Mouse (Mus musculus) neural tube, embryonic 14.5 days (tissue): Measurements from ENCODE around the gene Arhgap42. TPM values are rescaled to one million over a fixed set of nuclear protein-coding genes. Genes with fewer than 3 reads are reported as not detected.

Experiments
- ATAC-seq: fragments of 200-750 bp; cut with Nextera tagmentation; 2 replicates; pipeline ENCODE4 v1.8.0; 2017; ENCODE audit warnings: low read depth, mild to moderate bottlenecking, moderate TSS enrichment, moderate library complexity
- H3K27ac ChIP-seq: fragments of 300-500 bp; sonication (generic); 2 replicates; pipeline ENCODE4 v1.5.1; 2014; ENCODE audit warnings: low read depth, mild to moderate bottlenecking, control low read depth, low read length, moderate library complexity, mixed read lengths
- H3K27me3 ChIP-seq: fragments of 300-500 bp; sonication (generic); 2 replicates; pipeline ENCODE4 v1.6.1; 2014; ENCODE audit warnings: low read length; ENCODE audit not compliant: control insufficient read depth, insufficient read depth
- H3K36me3 ChIP-seq: fragments of 300-500 bp; sonication (generic); 2 replicates; pipeline ENCODE4 v1.6.1; 2014; ENCODE audit warnings: low read length, mixed read lengths; ENCODE audit not compliant: control insufficient read depth, insufficient read depth
- H3K4me1 ChIP-seq: fragments of 300-500 bp; sonication (generic); 2 replicates; pipeline ENCODE4 v1.6.1; 2014; ENCODE audit warnings: low read length; ENCODE audit not compliant: control insufficient read depth, insufficient read depth
- H3K4me2 ChIP-seq: fragments of 300-500 bp; sonication (generic); 2 replicates; pipeline ENCODE4 v1.6.1; 2014; ENCODE audit warnings: mild to moderate bottlenecking, low read depth, low read length, control low read depth
- H3K4me3 ChIP-seq: fragments of 300-500 bp; sonication (generic); 2 replicates; pipeline ENCODE4 v1.5.1; 2014; ENCODE audit warnings: low read depth, low read length, control low read depth, mixed read lengths
- H3K9ac ChIP-seq: fragments of 300-500 bp; sonication (generic); replicated peaks from 2 replicates; pipeline ENCODE4 v1.6.1; 2014; ENCODE audit warnings: low read depth, mild to moderate bottlenecking, control low read depth, low read length, mixed read lengths
- H3K9me3 ChIP-seq: fragments of 300-500 bp; sonication (generic); 2 replicates; pipeline ENCODE4 v1.6.1; 2016; ENCODE audit warnings: low read length; ENCODE audit not compliant: control insufficient read depth
- WGBS: fragments of 180-500 bp; shearing (Covaris S2); extraction: QIAGEN DNeasy Blood & Tissue Kit; methylation state at CpG from one replicate; pipeline ENCODE4 v1.1.7; 2014; 5-methylcytosine and 5-hydroxymethylcytosine counted together
- polyA plus RNA-seq: library from polyadenylated mRNA; unstranded; fragments of >200 nt; fragmentation: Nextera tagmentation; extraction: Ambion mirVana; gene quantifications from 2 replicates; pipeline ENCODE4 v1.2.1, GENCODE M21; 2014

Gene Arhgap42
- polyA plus RNA-seq, 1 experiment from 2014 or later = 14.2 TPM

- Histone ChIP-seq H3K4me2 (no peak overlapping the region), H3K36me3 (no peaks in the 10 kb centered on the region), H3K27ac (no peak overlapping the region), H3K9ac (no peak overlapping the region), H3K9me3 (no peaks in the 10 kb centered on the region), H3K27me3 (no peaks in the 10 kb centered on the region), H3K4me1 (no peaks in the 10 kb centered on the region), H3K4me3 (no peak overlapping the region)
- no peak for ATAC-seq
- 97% methylated on average over 2 of the region's 2 CpGs for WGBS
These were observed 136.8 kb downstream of the Arhgap42 start for GRCm38 (mm10) chr9:9102158-9102514.

DNA sequence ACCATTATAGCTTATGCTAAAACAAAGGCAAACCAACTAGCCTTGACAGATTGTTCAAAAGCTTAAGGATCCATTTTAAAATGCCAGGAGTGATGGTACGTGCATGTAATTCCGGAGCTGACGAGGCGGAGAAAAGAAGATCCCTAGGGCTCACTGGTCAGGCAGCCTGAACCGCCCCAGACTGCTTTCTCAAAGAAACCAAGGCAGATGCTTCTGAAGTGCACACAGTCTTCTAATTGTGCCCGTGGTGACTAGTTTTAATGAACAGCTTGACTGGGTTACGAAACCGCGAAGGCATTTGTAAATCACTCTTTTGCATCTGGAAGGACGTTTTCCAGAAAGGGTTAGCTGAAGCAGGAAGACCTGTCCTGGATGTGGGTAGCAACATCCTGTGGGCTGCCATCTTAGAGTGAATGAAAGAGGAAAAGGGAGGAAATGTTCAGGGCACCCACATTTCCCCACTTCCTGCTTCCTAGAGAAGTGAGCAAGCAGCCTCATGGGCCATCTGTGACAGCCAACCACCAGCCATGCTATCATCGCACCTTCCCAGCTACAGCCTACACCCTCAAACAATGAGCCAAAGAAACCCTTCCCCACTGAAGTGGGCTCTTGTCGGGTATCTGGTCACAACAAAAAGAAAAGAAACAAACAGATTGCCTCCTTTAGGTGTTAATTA is 137.3 kb downstream of the Arhgap42 start:
- Histone ChIP-seq H3K36me3 (no peaks in the 10 kb centered on the region), H3K9me3 (no peaks in the 10 kb centered on the region), H3K27me3 (no peaks in the 10 kb centered on the region), H3K4me3 (no peak overlapping the region), H3K27ac (no peak overlapping the region), H3K9ac (no peak overlapping the region), H3K4me2 (no peak overlapping the region), H3K4me1 (no peaks in the 10 kb centered on the region)
- WGBS = 76% methylated on average over 12 of the region's 12 CpGs
- peak; percentile 60; the same call in 1 of the 2 replicates for ATAC-seq

DNA sequence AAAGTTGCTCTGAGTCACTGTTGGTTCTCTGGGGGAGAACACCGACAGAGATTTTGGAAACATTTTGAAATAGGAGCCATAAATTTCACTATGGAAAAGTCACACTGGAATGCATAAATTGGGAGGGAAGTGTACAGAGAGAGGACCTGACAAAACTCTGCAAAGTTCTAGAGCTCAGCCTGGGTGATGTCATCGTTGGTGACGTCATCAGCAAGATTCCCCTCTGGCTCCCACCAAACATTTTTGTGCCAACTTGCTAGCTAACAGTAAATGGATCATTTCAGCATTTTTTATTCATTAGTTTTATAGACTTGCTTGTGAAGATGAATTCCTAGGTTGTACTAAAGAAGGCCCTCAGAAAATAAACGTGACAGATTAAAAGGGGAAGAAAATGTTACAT is 137.8 kb downstream of the Arhgap42 start:
- H3K4me2 ChIP-seq = no peak overlapping the region
- no peaks in the 10 kb centered on the region for H3K36me3 ChIP-seq
- no peak overlapping the region for H3K27ac ChIP-seq
- 89% methylated on average over 4 of the region's 4 CpGs for WGBS
- H3K4me3 ChIP-seq = no peak overlapping the region
- no peaks in the 10 kb centered on the region for H3K9me3 ChIP-seq
- H3K9ac ChIP-seq = no peak overlapping the region
- no peaks in the 10 kb centered on the region for H3K4me1 ChIP-seq
- no peak for ATAC-seq
- H3K27me3 ChIP-seq = no peaks in the 10 kb centered on the region

DNA sequence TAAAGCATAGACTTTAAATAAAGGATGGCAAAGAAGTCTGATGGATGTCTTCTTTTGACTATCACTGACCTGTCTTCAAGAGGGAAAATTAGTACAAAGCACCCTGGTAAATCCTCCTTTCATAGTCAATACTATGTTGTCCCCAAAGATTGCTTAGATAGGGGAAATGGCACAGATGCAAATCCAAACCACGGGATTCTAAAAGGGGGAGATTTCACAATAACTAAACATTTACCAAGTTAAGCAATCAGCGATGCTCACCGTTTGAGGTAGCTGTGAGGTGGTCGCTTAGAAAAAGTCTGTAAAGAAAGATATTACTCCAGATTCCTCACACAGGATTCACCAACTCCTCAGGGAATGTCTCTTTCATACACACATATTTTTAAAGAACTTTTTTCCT is 141.1 kb downstream of the Arhgap42 start:
- WGBS = 95% methylated on average over 4 of the region's 4 CpGs
- Histone ChIP-seq H3K4me2 (no peak overlapping the region), H3K4me3 (no peak overlapping the region), H3K36me3 (no peaks in the 10 kb centered on the region), H3K9ac (no peak overlapping the region), H3K9me3 (no peaks in the 10 kb centered on the region), H3K27ac (no peak overlapping the region), H3K27me3 (no peaks in the 10 kb centered on the region), H3K4me1 (no peaks in the 10 kb centered on the region)
- ATAC-seq = no peak

DNA sequence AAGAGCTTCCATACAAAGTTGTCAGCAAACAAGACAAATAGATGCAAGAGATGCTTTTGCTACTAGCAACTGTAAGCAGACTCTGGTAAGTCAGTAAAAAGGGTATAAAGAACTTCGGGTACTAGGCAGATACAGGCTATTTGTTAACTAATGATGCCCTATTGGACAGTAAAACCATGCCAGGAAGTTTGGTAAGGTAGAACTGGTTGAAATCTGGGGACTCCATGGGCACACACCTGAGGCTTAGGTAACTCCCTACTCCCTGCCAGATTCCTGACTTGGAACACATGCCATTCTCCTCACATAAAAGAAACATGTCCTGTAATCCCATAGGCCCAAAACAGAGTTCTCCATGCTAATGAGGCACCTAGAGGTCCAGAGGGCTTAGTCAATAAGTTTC is 142.1 kb downstream of the Arhgap42 start:
- Histone ChIP-seq H3K27ac (no peak overlapping the region), H3K4me1 (no peaks in the 10 kb centered on the region), H3K9me3 (no peaks in the 10 kb centered on the region), H3K27me3 (no peaks in the 10 kb centered on the region), H3K36me3 (no peaks in the 10 kb centered on the region), H3K4me2 (no peak overlapping the region), H3K4me3 (no peak overlapping the region), H3K9ac (no peak overlapping the region)
- ATAC-seq = no peak
- WGBS = 94% methylated on average over 1 of the region's 1 CpGs

- H3K9ac ChIP-seq = no peak overlapping the region
- no peak overlapping the region for H3K27ac ChIP-seq
- H3K27me3 ChIP-seq = no peaks in the 10 kb centered on the region
- peak; percentile 31; the same call in 1 of the 2 replicates for ATAC-seq
- H3K4me2 ChIP-seq = no peak overlapping the region
- H3K9me3 ChIP-seq = no peaks in the 10 kb centered on the region
- 30% methylated on average over 1 of the region's 1 CpGs for WGBS
- no peaks in the 10 kb centered on the region for H3K4me1 ChIP-seq
- no peak overlapping the region for H3K4me3 ChIP-seq
- no peaks in the 10 kb centered on the region for H3K36me3 ChIP-seq
These were observed 145.8 kb downstream of the Arhgap42 start for GRCm38 (mm10) chr9:9093096-9093495.

GRCm38 (mm10) chr9:9083441-9083840 is 155.5 kb downstream of the Arhgap42 start:
- Histone ChIP-seq H3K9me3 (no peaks in the 10 kb centered on the region), H3K27me3 (no peaks in the 10 kb centered on the region), H3K4me1 (no peaks in the 10 kb centered on the region), H3K9ac (no peak overlapping the region), H3K4me3 (no peak overlapping the region), H3K4me2 (no peak overlapping the region), H3K36me3 (no peaks in the 10 kb centered on the region), H3K27ac (no peak overlapping the region)
- WGBS = 95% methylated on average over 2 of the region's 2 CpGs
- ATAC-seq = no peak

DNA sequence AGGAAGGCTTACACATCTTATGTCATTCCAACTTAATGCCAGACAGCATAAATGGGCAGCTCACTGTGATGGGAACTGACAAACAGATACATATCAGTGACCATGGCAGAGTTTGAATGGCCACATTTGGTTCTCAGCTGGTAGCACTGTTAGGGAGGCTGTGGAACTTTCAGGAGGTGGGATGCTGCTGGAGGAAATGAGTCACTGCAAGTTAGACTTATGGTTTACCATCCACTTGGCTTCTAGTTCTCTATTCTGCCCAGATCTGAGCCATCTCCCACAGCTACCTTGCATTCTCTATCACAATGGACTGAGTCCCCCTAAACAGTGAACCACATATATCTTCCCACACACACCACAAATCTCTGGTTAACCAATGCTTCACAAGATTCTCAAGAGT is 186.0 kb downstream of the Arhgap42 start:
- ATAC-seq = no peak
- no peak overlapping the region for H3K27ac ChIP-seq

DNA sequence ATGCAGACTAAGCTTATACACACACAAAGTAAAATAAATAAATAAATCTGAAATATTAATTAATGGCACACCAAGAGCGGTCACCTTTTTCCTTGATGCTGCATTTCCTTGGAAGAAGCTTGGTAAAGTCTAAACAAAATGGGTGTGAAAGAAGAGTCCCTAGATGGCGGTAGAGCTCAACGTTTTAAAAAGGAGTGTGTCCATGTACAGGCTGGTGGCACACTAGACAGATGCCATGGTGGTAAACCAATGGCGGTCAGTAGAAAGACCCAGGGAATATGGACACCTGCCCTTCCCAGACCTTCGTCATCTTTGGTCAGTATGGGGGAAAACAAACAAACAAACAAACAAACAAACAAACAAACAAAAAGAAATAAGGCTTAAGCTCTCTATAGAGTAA is 187.7 kb downstream of the Arhgap42 start:
- no peaks in the 10 kb centered on the region for H3K4me1 ChIP-seq
- H3K4me2 ChIP-seq = no peak overlapping the region
- H3K9me3 ChIP-seq = no peaks in the 10 kb centered on the region
- no peaks in the 10 kb centered on the region for H3K27me3 ChIP-seq
- H3K27ac ChIP-seq = no peak overlapping the region
- H3K4me3 ChIP-seq = no peak overlapping the region
- peak; percentile 79; the same call in 1 of the 2 replicates for ATAC-seq
- no peak overlapping the region for H3K9ac ChIP-seq
- no peaks in the 10 kb centered on the region for H3K36me3 ChIP-seq
- WGBS = 44% methylated on average over 5 of the region's 5 CpGs

More for the DNA sequence above, 186.0 kb downstream of the Arhgap42 start:
- Histone ChIP-seq H3K9me3 (no peaks in the 10 kb centered on the region), H3K4me2 (no peak overlapping the region), H3K4me1 (no peaks in the 10 kb centered on the region), H3K27me3 (no peaks in the 10 kb centered on the region), H3K4me3 (no peak overlapping the region), H3K9ac (no peak overlapping the region), H3K36me3 (no peaks in the 10 kb centered on the region)
